In genomic region chr1:161269346-161269745, GRCm38 (mm10) we compare ENCODE assay signal across 13 mouse cellular contexts. TPM values are rescaled to one million over a fixed set of nuclear protein-coding genes. Genes with fewer than 3 reads are reported as not detected.
DNase-seq lines count a peak whose midpoint lies in the region; ATAC-seq and TF ChIP-seq lines count a peak whose summit lies in the region.
"Had no signal": no experiment of that assay in that cellular context is flagged by ENCODE, and none has a peak within 500 bp of the region (broad histone marks: within the 10 kb centered on the region; RNA-seq: fewer than 3 reads in every experiment).

No protein-coding gene starts in this region.

- intact Hi-C loops in heart, postnatal 25 days (cut with DNase I) = no loop called here

- no peak for TF ChIP-seq EP300 in MEL (IDR thresholded peaks at IDR 0.05; ENCODE audit: low read depth in 1 of 2, low read length in 2 of 2)
- no peak for TF ChIP-seq EP300 in liver, embryonic 14.5 days (IDR thresholded peaks at IDR 0.05; ENCODE audit: low read depth)

- ATAC-seq in liver, embryonic 14.5 days (ENCODE audit: insufficient read depth) = peak; percentile 77
- ATAC-seq in inflammation-experienced regulatory T-cells, adult 6 months = no peak
- ATAC-seq: Patski had no signal

- DNase-seq in heart, embryonic 10.5 days (ENCODE audit: low spot score) = no peak
- no peak for DNase-seq in heart, postnatal 25 days (ENCODE audit: low spot score)
- DNase-seq in MEL (ENCODE audit: low read depth, low spot score) (no peak), MN1 (ENCODE audit: low spot score) (no peak)
- DNase-seq in brain, adult 2 months (ENCODE audit: low read depth, low spot score) = peak; percentile 13
- peak in 1 of 3 experiments; percentile 22 for DNase-seq in liver, embryonic 14.5 days (ENCODE audit: low read depth in 3 of 3, low spot score in 3 of 3)
- DNase-seq in spleen, postnatal 4 days (ENCODE audit: low spot score in 2 of 2) = no peak
- DNase-seq: cerebellum, adult 8-10 months; thymus, postnatal 25 days had no signal

- no peak for TF ChIP-seq RAD21 in MEL (IDR thresholded peaks at IDR 0.05; ENCODE audit: low read depth, low read length)

- H3K9me3 ChIP-seq in heart, embryonic 10.5 days = no peaks in the 10 kb centered on the region
- no peaks in the 10 kb centered on the region for H3K9me3 ChIP-seq in MEL (replicated peaks; ENCODE audit: insufficient read depth, low read length)
- H3K9me3 ChIP-seq in liver, embryonic 14.5 days (ENCODE audit: control insufficient read depth, low read length) = no peaks in the 10 kb centered on the region

- H3K4me1 ChIP-seq in heart, embryonic 10.5 days = 0 out of 2 replicates have a peak, but pooled peaks cover 4% of the 10 kb centered on the region
- H3K4me1 ChIP-seq in MEL (ENCODE audit: control insufficient read depth in 1 of 2, insufficient read depth in 2 of 2, low read length in 2 of 2) = peaks cover 0 to 8% of the 10 kb centered on the region in 2 experiments; a peak in 2 of 4 replicates
- peaks cover 15 to 27% of the 10 kb centered on the region in 2 experiments for H3K4me1 ChIP-seq in liver, embryonic 14.5 days (replicated peaks; ENCODE audit: control insufficient read depth in 2 of 2, insufficient read depth in 2 of 2, low read length in 1 of 2)

- WGBS in heart, embryonic 10.5 days = 77% methylated on average over 4 of the region's 4 CpGs
- WGBS in liver, embryonic 14.5 days (ENCODE audit: insufficient replicate concordance) = 46% methylated on average over 4 of the region's 4 CpGs

- TF ChIP-seq CTCF in MEL (IDR thresholded peaks at IDR 0.05 in 2 of 3, conservative IDR thresholded peaks at IDR 0.05 in 1 of 3; ENCODE audit: control insufficient read depth in 1 of 3, insufficient read depth in 1 of 3, low read depth in 2 of 3, low read length in 3 of 3, poor library complexity in 1 of 3, severe bottlenecking in 1 of 3) = no peak
- no peak for TF ChIP-seq CTCF in liver, embryonic 14.5 days (IDR thresholded peaks at IDR 0.05; ENCODE audit: low read depth)

- H3K27me3 ChIP-seq in heart, embryonic 10.5 days (ENCODE audit: insufficient read depth, poor library complexity, severe bottlenecking) = no peaks in the 10 kb centered on the region
- H3K27me3 ChIP-seq in MEL (ENCODE audit: control insufficient read depth in 1 of 2, insufficient read depth in 2 of 2, low read length in 2 of 2) = no peaks in the 10 kb centered on the region
- no peaks in the 10 kb centered on the region for H3K27me3 ChIP-seq in liver, embryonic 14.5 days (ENCODE audit: control insufficient read depth, insufficient read depth, low read length)
- H3K27me3 ChIP-seq: Patski had no signal

- peak overlapping the region; percentile 29; the same call in 1 of the 2 replicates for H3K27ac ChIP-seq in heart, embryonic 10.5 days
- H3K27ac ChIP-seq in MEL (ENCODE audit: control insufficient read depth, low read depth, low read length) = no peak overlapping the region
- peak overlapping the region; percentile 63 for H3K27ac ChIP-seq in liver, embryonic 14.5 days
- H3K27ac ChIP-seq: kidney, postnatal 0 days; macrophage had no signal

- no peak overlapping the region for H3K9ac ChIP-seq in MEL (ENCODE audit: control insufficient read depth, low read depth, low read length, poor library complexity, severe bottlenecking)
- 0 out of 2 replicates have a peak overlapping the region, but pooled peaks have one; percentile 13 for H3K9ac ChIP-seq in liver, embryonic 14.5 days (replicated peaks)

- H3K4me3 ChIP-seq in heart, embryonic 10.5 days = no peak overlapping the region
- H3K4me3 ChIP-seq in MEL (ENCODE audit: control insufficient read depth in 1 of 2, insufficient read depth in 1 of 2, low read depth in 2 of 2, low read length in 2 of 2) = no peak overlapping the region
- no peak overlapping the region for H3K4me3 ChIP-seq in liver, embryonic 14.5 days (ENCODE audit: insufficient read depth in 1 of 2, low read depth in 2 of 2, low read length in 2 of 2)

- no peaks in the 10 kb centered on the region for H3K79me2 ChIP-seq in MEL (ENCODE audit: control insufficient read depth, insufficient read depth, low read length, poor library complexity)

- no peak for TF ChIP-seq POLR2A in MEL (IDR thresholded peaks at IDR 0.05; ENCODE audit: control insufficient read depth in 1 of 2, insufficient read depth in 1 of 2, low read depth in 1 of 2, low read length in 2 of 2, poor library complexity in 1 of 2)

- no peaks in the 10 kb centered on the region for H3K36me3 ChIP-seq in heart, embryonic 10.5 days
- no peaks in the 10 kb centered on the region; a peak in 2 of 4 replicates for H3K36me3 ChIP-seq in MEL (ENCODE audit: control insufficient read depth in 1 of 2, insufficient read depth in 2 of 2, low read length in 2 of 2)
- H3K36me3 ChIP-seq in liver, embryonic 14.5 days (replicated peaks; ENCODE audit: control insufficient read depth, insufficient read depth, low read depth) = no peaks in the 10 kb centered on the region

- peak overlapping the region; percentile 31 for H3K4me2 ChIP-seq in liver, embryonic 14.5 days (ENCODE audit: low read depth)

TF ChIP-seq in MEL, 35 proteins besides CTCF, POLR2A, EP300 and RAD21:
- peak; percentile 83; the same call in 1 of the 2 replicates for TF ChIP-seq JUND (IDR thresholded peaks at IDR 0.05; ENCODE audit: low read depth, low read length)
- 0 out of 2 replicates have a peak, but pooled peaks have one; percentile 5 for TF ChIP-seq ETS1 (IDR thresholded peaks at IDR 0.05; ENCODE audit: low read depth, low read length)
- TF ChIP-seq NELFE (IDR thresholded peaks at IDR 0.05; ENCODE audit: low read depth, low read length) = no peak

RNA-seq across cellular contexts. Expression of gene Prdx6, which starts 18.3 kb away (rescaled TPM):
- 537 and 587 TPM in 2 replicates for polyA plus RNA-seq in heart, embryonic 10.5 days (2016; fragmentation: Nextera tagmentation; extraction: Ambion mirVana)
- total RNA-seq in heart, postnatal 25 days (2021) = 100 to 1,000 TPM; 265 to 283 TPM
- 155 and 210 TPM in 2 replicates for total RNA-seq in MEL (2012; rRNA removed)
- 100 to 1,000 TPM in 1 of 2 experiments, not detected in 1; 300 TPM for polyA plus RNA-seq in MEL (2012; ENCODE audit: insufficient read depth in 1 of 2, insufficient read length in 2 of 2, low read depth in 1 of 2, low replicate concordance in 2 of 2, missing spikeins in 1 of 2)
- 63.6 and 106 TPM in 2 replicates for polyA plus RNA-seq in liver, embryonic 14.5 days (2012; rRNA removed)
- 341 and 350 TPM in 2 replicates for polyA plus RNA-seq in liver, embryonic 14.5 days (2014; fragmentation: Nextera tagmentation; extraction: Ambion mirVana)
- 100 to 1,000 TPM; 249 to 347 (median 317) TPM for polyA plus RNA-seq in inflammation-experienced regulatory T-cells, adult 6 months (2017; shearing (Covaris generic))
